Mouse (Mus musculus): ENCODE data around the gene Shld2.

Shld2 gene

GRCm38 (mm10) chr14:34219786-34220198, 90.5 kb downstream of the Shld2 start:
- DNase-seq (ENCODE audit: low spot score): no peak

DNA sequence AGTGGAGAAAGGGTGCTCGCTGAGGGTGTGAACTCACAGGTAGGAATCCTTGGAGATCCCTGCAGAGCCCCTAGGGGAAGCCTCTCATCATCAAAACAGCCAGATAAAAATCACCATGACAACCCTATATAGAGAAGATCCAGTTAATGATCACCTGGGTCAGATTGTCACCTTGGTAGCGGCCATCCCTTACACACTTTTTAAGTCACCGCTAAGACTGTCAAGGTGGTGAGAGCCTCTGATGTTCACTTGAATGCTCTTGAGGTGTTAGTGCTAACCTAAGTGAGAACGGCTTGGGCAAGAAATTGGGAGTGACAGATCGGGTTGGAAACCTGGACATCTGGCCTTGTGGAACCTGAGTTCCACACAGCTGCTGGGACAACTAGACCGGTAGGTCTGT, 91.0 kb downstream of the Shld2 start, which contains the start of gene Syt15:
Gene Syt15 (plus strand): TSS at position 301 of the 400 bp plus-strand sequence.
- no peak for DNase-seq (ENCODE audit: low spot score)

DNA sequence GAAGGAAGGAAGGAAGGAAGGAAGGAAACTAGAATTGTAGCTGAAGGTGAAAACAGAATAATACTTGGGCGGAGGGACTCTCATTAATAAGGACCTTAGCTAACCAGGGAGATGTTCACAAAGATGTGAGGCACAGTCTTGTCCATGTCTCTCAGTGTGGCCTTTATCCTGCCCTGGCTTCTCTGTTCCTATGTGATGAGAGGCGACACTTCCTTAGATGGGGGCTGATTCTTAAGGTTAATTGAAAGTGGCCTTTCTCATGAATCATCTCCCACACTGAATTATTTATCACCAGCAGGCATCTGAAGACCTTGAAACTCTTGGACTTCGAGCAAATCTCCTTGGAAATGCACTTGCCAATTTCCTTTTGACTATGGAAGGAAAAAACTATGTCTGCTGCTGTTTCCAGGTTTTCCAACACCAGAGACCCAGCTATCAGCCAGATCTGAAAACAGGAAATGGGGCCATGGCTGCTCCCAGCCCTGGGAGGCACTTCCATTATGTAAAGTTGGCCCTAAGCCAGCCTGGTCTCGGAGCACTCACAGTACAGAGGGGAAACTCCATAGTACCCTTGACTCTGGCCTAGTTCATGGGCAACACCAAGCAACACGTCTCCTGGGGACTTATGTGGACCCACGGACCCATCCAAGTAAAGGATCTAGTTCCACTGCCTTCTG, 94.7 kb downstream of the Shld2 start:
- DNase-seq (ENCODE audit: low spot score): no peak

- DNase-seq (ENCODE audit: low spot score): no peak
Measured at GRCm38 (mm10) chr14:34209942-34210341, 100.4 kb downstream of the Shld2 start.

DNA sequence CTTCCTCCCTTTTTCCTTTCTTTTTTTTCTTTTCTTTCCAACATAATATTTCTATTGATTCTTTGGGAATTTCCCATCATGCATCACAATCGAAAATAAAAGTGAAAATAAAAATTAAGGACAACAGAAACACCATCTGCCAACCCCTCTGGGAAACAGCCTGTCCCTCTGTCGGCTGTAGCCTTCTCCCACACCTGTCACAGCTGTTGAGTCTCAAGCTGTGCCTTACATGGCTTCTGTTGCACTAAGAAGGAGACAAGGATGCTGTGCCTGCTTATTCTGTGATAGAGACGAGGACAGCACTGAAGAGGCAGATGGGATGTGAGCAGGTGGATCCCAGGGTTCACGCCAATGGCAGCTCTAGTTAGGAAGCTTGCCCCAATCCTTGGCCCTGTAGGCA, 101.2 kb downstream of the Shld2 start:
- DNase-seq (ENCODE audit: low spot score): no peak

GRCm38 (mm10) chr14:34208651-34209050, 101.6 kb downstream of the Shld2 start:
- no peak for DNase-seq (ENCODE audit: low spot score)

- no peak for DNase-seq (ENCODE audit: low spot score)
Measured at GRCm38 (mm10) chr14:34207996-34208395, 102.3 kb downstream of the Shld2 start.

DNA sequence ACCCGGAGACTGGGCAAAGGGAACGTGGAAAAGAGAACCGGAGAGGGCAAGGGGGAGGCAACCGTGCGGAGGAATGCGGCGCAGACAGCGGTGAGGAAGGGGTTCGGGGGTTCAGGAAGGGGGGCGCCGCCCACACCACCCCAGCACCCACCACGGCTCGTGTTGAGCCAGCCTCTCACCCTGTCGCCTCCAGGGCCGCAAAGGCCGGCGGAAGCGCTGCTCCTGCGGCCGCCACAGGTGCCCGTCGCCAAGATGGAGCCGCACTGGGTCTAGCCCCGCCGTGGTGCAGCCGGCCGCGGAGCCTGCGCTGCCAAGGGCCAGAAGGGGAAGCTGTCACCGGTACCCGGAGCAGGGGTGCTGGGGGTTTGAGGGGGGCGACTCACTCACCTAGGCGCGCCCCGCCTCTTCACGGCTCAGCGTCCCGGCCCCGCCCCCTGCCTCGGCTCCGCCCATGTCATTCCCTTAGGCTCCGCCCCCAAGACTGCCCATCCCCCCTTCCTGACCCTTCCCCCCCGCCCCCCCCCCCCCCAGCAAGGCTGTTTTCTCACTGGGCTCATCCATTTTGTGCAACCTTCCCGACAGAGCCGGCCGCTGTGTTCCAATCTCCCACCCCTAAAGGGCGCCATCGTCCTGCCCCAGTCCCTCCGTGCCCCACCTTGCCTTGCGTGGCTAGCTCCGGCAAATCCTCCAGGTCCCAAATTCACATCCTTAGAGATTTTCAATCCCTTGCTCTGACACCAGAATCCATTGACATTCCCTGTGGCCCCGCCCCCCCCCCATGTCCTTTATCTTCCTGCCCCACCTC, 108.9 kb downstream of the Shld2 start, which contains the start of gene Gprin2:
Gene Gprin2 (minus strand): TSS at position 423 of the 805 bp plus-strand sequence.
- DNase-seq (ENCODE audit: low spot score): no peak

DNA sequence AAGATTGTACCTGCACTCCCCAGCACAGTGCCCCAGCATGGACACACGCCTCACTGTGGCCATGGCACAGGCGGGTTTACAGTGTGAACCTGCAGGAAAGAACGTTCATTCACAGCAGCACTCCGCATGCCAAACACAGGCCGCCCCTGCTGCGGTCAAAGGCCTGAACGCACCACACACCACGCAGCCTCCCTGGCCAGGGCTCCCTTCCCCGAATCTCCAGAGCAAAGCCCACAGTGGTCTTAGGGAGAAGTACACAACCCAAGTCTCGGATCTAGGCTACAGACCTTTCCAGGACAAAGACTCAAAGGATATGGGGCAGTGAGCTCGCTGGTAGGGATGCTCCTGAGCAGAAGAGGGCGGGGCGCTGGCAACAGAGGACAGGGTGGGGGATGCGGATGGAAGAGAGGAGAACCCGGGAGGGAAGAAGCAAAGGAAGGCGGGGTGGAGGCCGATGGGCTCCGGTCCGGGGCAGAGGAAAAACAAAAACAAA, 109.5 kb downstream of the Shld2 start:
- DNase-seq (ENCODE audit: low spot score): peak; percentile 6

GRCm38 (mm10) chr14:34196706-34197105, 113.6 kb downstream of the Shld2 start:
- peak; percentile 23 for DNase-seq (ENCODE audit: low spot score)

DNA sequence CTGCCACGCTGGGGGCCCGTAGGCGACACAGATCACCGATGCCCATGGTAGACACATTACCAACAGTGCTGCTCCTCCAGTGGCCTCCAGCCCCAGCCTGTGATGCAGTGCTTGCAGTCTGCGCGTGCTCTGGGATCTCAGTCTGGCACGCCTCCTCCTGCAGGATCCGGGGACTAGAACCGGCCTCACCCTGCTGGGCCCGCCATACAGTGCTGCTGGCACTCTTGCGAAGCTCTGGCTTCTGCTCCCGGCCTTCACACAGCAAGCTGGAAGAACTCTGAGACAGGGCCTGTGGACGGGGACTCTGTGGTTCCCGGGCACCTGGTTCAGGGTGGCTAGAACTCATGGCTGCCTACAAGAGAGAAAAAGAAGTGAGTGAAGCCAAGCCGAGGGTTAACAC, 114.8 kb downstream of the Shld2 start:
- no peak for DNase-seq (ENCODE audit: low spot score)

- DNase-seq (ENCODE audit: low spot score): no peak
Measured at GRCm38 (mm10) chr14:34193879-34194278, 116.4 kb downstream of the Shld2 start.

GRCm38 (mm10) chr14:34190361-34190760, 119.9 kb downstream of the Shld2 start:
- DNase-seq (ENCODE audit: low spot score): no peak

- peak; percentile 13 for DNase-seq (ENCODE audit: low spot score)
Measured at GRCm38 (mm10) chr14:34188629-34189028, 121.7 kb downstream of the Shld2 start.

Measured in ovary, adult 18-20 months (tissue).